ENCODE assay signal across 22 mouse cellular contexts in genomic region chr6:112487993-112488392, GRCm38 (mm10). TPM values are rescaled to one million over a fixed set of nuclear protein-coding genes. Genes with fewer than 3 reads are reported as not detected.
DNase-seq lines count a peak whose midpoint lies in the region; ATAC-seq lines count a peak whose summit lies in the region.
"Had no signal": no experiment of that assay in that cellular context is flagged by ENCODE, and none has a peak within 500 bp of the region (broad histone marks: within the 10 kb centered on the region; RNA-seq: fewer than 3 reads in every experiment).

No protein-coding gene starts in this region.

- no peak overlapping the region for H3K27ac ChIP-seq in kidney, embryonic 14.5 days (ENCODE audit: low read depth, low read length)
- H3K27ac ChIP-seq in kidney, embryonic 16.5 days (ENCODE audit: low read length): no peak overlapping the region
- H3K27ac ChIP-seq in midbrain, embryonic 11.5 days (ENCODE audit: low read depth, low read length): no peak overlapping the region
- no peak overlapping the region for H3K27ac ChIP-seq in midbrain, embryonic 13.5 days
- H3K27ac ChIP-seq: embryonic facial prominence, embryonic 10.5 days; embryonic facial prominence, embryonic 12.5 days; forebrain, embryonic 13.5 days; forebrain, embryonic 15.5 days had no signal

- no peak for DNase-seq in kidney, postnatal 4 days
- DNase-seq in kidney, adult 9 months: no peak
- DNase-seq in midbrain, embryonic 11.5 days (ENCODE audit: low spot score, missing footprints): peak; percentile 54
- DNase-seq: adrenal gland, postnatal 14 days; adrenal gland, postnatal 36 days; B cell, adult 2 months; cerebellum, adult 11-12 months; cerebellum, adult 2 months; cerebellum, adult 9-10 months; cerebellum, postnatal 10 days had no signal

- WGBS in kidney, embryonic 14.5 days: 68% methylated on average over 5 of the region's 5 CpGs
- 80% methylated on average over 5 of the region's 5 CpGs for WGBS in kidney, embryonic 16.5 days
- 83% methylated on average over 5 of the region's 5 CpGs for WGBS in midbrain, embryonic 11.5 days
- WGBS in midbrain, embryonic 13.5 days: 78% methylated on average over 5 of the region's 5 CpGs

- peaks cover 34% of the 10 kb centered on the region for H3K27me3 ChIP-seq in kidney, embryonic 14.5 days (ENCODE audit: control insufficient read depth, insufficient read depth, low read length)
- peaks cover 22% of the 10 kb centered on the region for H3K27me3 ChIP-seq in kidney, embryonic 16.5 days (ENCODE audit: insufficient read depth, low read length)
- peaks cover 51% of the 10 kb centered on the region for H3K27me3 ChIP-seq in midbrain, embryonic 11.5 days (ENCODE audit: control insufficient read depth, insufficient read depth, low read length)
- H3K27me3 ChIP-seq in midbrain, embryonic 13.5 days: peaks cover 62% of the 10 kb centered on the region
- H3K27me3 ChIP-seq: Patski had no signal

- no peak overlapping the region for H3K9ac ChIP-seq in kidney, embryonic 14.5 days (ENCODE audit: low read depth, low read length)
- H3K9ac ChIP-seq in kidney, embryonic 16.5 days (replicated peaks; ENCODE audit: low read length): no peak overlapping the region
- H3K9ac ChIP-seq in midbrain, embryonic 11.5 days (ENCODE audit: low read length): no peak overlapping the region
- no peak overlapping the region for H3K9ac ChIP-seq in midbrain, embryonic 13.5 days (replicated peaks)
- H3K9ac ChIP-seq: embryonic facial prominence, embryonic 12.5 days; forebrain, embryonic 15.5 days had no signal

- no peaks in the 10 kb centered on the region for H3K36me3 ChIP-seq in kidney, embryonic 14.5 days (ENCODE audit: control insufficient read depth, insufficient read depth, low read length)
- H3K36me3 ChIP-seq in kidney, embryonic 16.5 days (ENCODE audit: insufficient read depth, low read length): no peaks in the 10 kb centered on the region
- no peaks in the 10 kb centered on the region for H3K36me3 ChIP-seq in midbrain, embryonic 11.5 days (ENCODE audit: control insufficient read depth, insufficient read depth, low read length)
- H3K36me3 ChIP-seq in midbrain, embryonic 13.5 days: no peaks in the 10 kb centered on the region
- H3K36me3 ChIP-seq: embryonic facial prominence, embryonic 10.5 days; embryonic facial prominence, embryonic 12.5 days; forebrain, embryonic 15.5 days; G1E had no signal

- H3K9me3 ChIP-seq in kidney, embryonic 14.5 days (ENCODE audit: control insufficient read depth, low read length): no peaks in the 10 kb centered on the region
- no peaks in the 10 kb centered on the region for H3K9me3 ChIP-seq in kidney, embryonic 16.5 days (ENCODE audit: low read length)
- H3K9me3 ChIP-seq in midbrain, embryonic 11.5 days (ENCODE audit: control insufficient read depth, low read length): no peaks in the 10 kb centered on the region
- no peaks in the 10 kb centered on the region for H3K9me3 ChIP-seq in midbrain, embryonic 13.5 days
- H3K9me3 ChIP-seq: embryonic facial prominence, embryonic 10.5 days; embryonic facial prominence, embryonic 12.5 days; forebrain, embryonic 13.5 days; forebrain, embryonic 15.5 days had no signal

- H3K4me2 ChIP-seq in kidney, embryonic 14.5 days (replicated peaks; ENCODE audit: low read depth, low read length): peak overlapping the region; percentile 78
- H3K4me2 ChIP-seq in kidney, embryonic 16.5 days (replicated peaks; ENCODE audit: low read depth, low read length): peak overlapping the region; percentile 78
- no peak overlapping the region for H3K4me2 ChIP-seq in midbrain, embryonic 11.5 days
- H3K4me2 ChIP-seq in midbrain, embryonic 13.5 days (replicated peaks): no peak overlapping the region
- H3K4me2 ChIP-seq: embryonic facial prominence, embryonic 12.5 days had no signal

- peak overlapping the region; percentile 43; the same call in 1 of the 2 replicates for H3K4me3 ChIP-seq in kidney, embryonic 14.5 days (ENCODE audit: low read length)
- H3K4me3 ChIP-seq in kidney, embryonic 16.5 days (ENCODE audit: low read length): peak overlapping the region; percentile 50; the same call in 1 of the 2 replicates
- H3K4me3 ChIP-seq in midbrain, embryonic 11.5 days (ENCODE audit: low read depth, low read length): no peak overlapping the region
- no peak overlapping the region for H3K4me3 ChIP-seq in midbrain, embryonic 13.5 days (replicated peaks)
- H3K4me3 ChIP-seq: embryonic facial prominence, embryonic 10.5 days; embryonic facial prominence, embryonic 12.5 days had no signal

- ATAC-seq in kidney, embryonic 14.5 days (ENCODE audit: low FRiP score, low TSS enrichment): no peak
- ATAC-seq in kidney, embryonic 16.5 days (ENCODE audit: low FRiP score, low TSS enrichment): no peak
- ATAC-seq in midbrain, embryonic 11.5 days (ENCODE audit: low FRiP score): no peak
- ATAC-seq in midbrain, embryonic 13.5 days: no peak
- ATAC-seq: activated CD4-positive, CD25-positive, alpha-beta regulatory T cell, adult 4 months; CD4-positive, CD25-positive, alpha-beta regulatory T cell, adult 4 months; forebrain, embryonic 13.5 days; forebrain, embryonic 15.5 days; Patski had no signal

- peaks cover 20% of the 10 kb centered on the region for H3K4me1 ChIP-seq in kidney, embryonic 14.5 days (ENCODE audit: control insufficient read depth, insufficient read depth, low read length)
- H3K4me1 ChIP-seq in kidney, embryonic 16.5 days (ENCODE audit: insufficient read depth, low read length): peaks cover 12% of the 10 kb centered on the region
- H3K4me1 ChIP-seq in midbrain, embryonic 11.5 days (ENCODE audit: control insufficient read depth, insufficient read depth, low read length): peaks cover 15% of the 10 kb centered on the region
- H3K4me1 ChIP-seq in midbrain, embryonic 13.5 days (replicated peaks): peaks cover 24% of the 10 kb centered on the region

RNA-seq across cellular contexts. Expression of gene Oxtr, which starts 1.8 kb away (rescaled TPM):
- polyA plus RNA-seq in kidney, embryonic 14.5 days (2014; fragmentation: Nextera tagmentation; extraction: Ambion mirVana): 4.0 and 8.2 TPM in 2 replicates
- 6.4 and 7.2 TPM in 2 replicates for polyA plus RNA-seq in kidney, embryonic 16.5 days (2015; fragmentation: Nextera tagmentation; extraction: Ambion mirVana)
- polyA plus RNA-seq in midbrain, embryonic 11.5 days (2014; fragmentation: Nextera tagmentation; extraction: Ambion mirVana): 0.11 and 0.26 TPM in 2 replicates
- polyA plus RNA-seq in midbrain, embryonic 13.5 days (2015; fragmentation: Nextera tagmentation; extraction: Ambion mirVana): 0.26 and 0.34 TPM in 2 replicates
- polyA plus RNA-seq: activated CD4-positive, CD25-positive, alpha-beta regulatory T cell, adult 4 months; CD4-positive, CD25-positive, alpha-beta regulatory T cell, adult 4 months had no signal

RNA-seq across cellular contexts. Expression of gene Cav3, which starts 28.7 kb away (rescaled TPM):
- polyA plus RNA-seq in kidney, embryonic 14.5 days (2014; fragmentation: Nextera tagmentation; extraction: Ambion mirVana): 0.31 and 0.56 TPM in 2 replicates
- polyA plus RNA-seq in kidney, embryonic 16.5 days (2015; fragmentation: Nextera tagmentation; extraction: Ambion mirVana): 2.3 and 3.2 TPM in 2 replicates
- polyA plus RNA-seq in midbrain, embryonic 11.5 days (2014; fragmentation: Nextera tagmentation; extraction: Ambion mirVana): 0.11 TPM in 1 of 2 replicates, not detected in the other
- polyA plus RNA-seq in midbrain, embryonic 13.5 days (2015; fragmentation: Nextera tagmentation; extraction: Ambion mirVana): not detected in 2 replicates
- polyA plus RNA-seq: activated CD4-positive, CD25-positive, alpha-beta regulatory T cell, adult 4 months; CD4-positive, CD25-positive, alpha-beta regulatory T cell, adult 4 months; embryonic facial prominence, embryonic 10.5 days; forebrain, embryonic 11.5 days; forebrain, embryonic 13.5 days; forebrain, embryonic 15.5 days; G1E; Patski had no signal

Comparison
In these comparisons a context has a peak if more than half of its experiments do, and no peak if none do; other contexts are left out.
1. H3K4me2 ChIP-seq: peak in kidney, embryonic 14.5 days (single experiment) and kidney, embryonic 16.5 days (single experiment); none in midbrain, embryonic 11.5 days (single experiment) and midbrain, embryonic 13.5 days (single experiment).
2. H3K4me3 ChIP-seq: peak in kidney, embryonic 14.5 days (single experiment) and kidney, embryonic 16.5 days (single experiment); none in midbrain, embryonic 11.5 days (single experiment) and midbrain, embryonic 13.5 days (single experiment).